Mouse (Mus musculus) hindbrain, embryonic 12.5 days (tissue): ENCODE results near the gene Olfr694. TPM values are rescaled to one million over a fixed set of nuclear protein-coding genes. Genes with fewer than 3 reads are reported as not detected.
"Not testable (repeated sequence)": the region's sequence is repeated elsewhere in the genome, so short reads cannot be mapped to it uniquely, and the experiment has no call there.

Source experiments
- ATAC-seq: fragments of 200-750 bp; cut with Nextera tagmentation; 2 replicates; pipeline ENCODE4 v1.8.0; 2017; ENCODE audit warnings: moderate TSS enrichment; ENCODE audit not compliant: low FRiP score
- H3K27ac ChIP-seq: fragments of 300-500 bp; sonication (generic); 2 replicates; pipeline ENCODE4 v1.5.1; 2016; ENCODE audit warnings: mild to moderate bottlenecking
- H3K27me3 ChIP-seq: fragments of 300-500 bp; sonication (generic); 2 replicates; pipeline ENCODE4 v1.6.1; 2016; ENCODE audit warnings: mild to moderate bottlenecking
- H3K36me3 ChIP-seq: fragments of 300-500 bp; sonication (generic); 2 replicates; pipeline ENCODE4 v1.6.1; 2016; ENCODE audit warnings: mild to moderate bottlenecking
- H3K4me1 ChIP-seq: fragments of 300-500 bp; sonication (generic); 2 replicates; pipeline ENCODE4 v1.6.1; 2016
- H3K4me2 ChIP-seq: fragments of 300-500 bp; sonication (generic); replicated peaks from 2 replicates; pipeline ENCODE4 v1.6.1; 2016; ENCODE audit warnings: mild to moderate bottlenecking
- H3K4me3 ChIP-seq: fragments of 300-500 bp; sonication (generic); 2 replicates; pipeline ENCODE4 v1.5.1; 2016; ENCODE audit warnings: mild to moderate bottlenecking
- H3K9ac ChIP-seq: fragments of 300-500 bp; sonication (generic); 2 replicates; pipeline ENCODE4 v1.6.1; 2016; ENCODE audit warnings: mild to moderate bottlenecking, moderate library complexity
- H3K9me3 ChIP-seq: fragments of 300-500 bp; sonication (generic); replicated peaks from 2 replicates; pipeline ENCODE4 v1.6.1; 2016; ENCODE audit warnings: mild to moderate bottlenecking
- WGBS: fragments of 180-500 bp; shearing (Covaris S2); methylation state at CpG from one replicate; pipeline ENCODE4 v1.1.7; 2016; 5-methylcytosine and 5-hydroxymethylcytosine counted together
- polyA plus RNA-seq: library from polyadenylated mRNA; unstranded; fragments of >200 nt; fragmentation: Nextera tagmentation; extraction: Ambion mirVana; gene quantifications from 2 replicates; pipeline ENCODE4 v1.2.1, GENCODE M21; 2016

Gene Olfr694
- not detected in 2 replicates for polyA plus RNA-seq

- no peak within 1 kb of the TSS for H3K27ac ChIP-seq
- ATAC-seq: no peak
- no peaks in the 10 kb centered on the region; the same call in 1 of the 2 replicates for H3K9me3 ChIP-seq
- no peaks in the 10 kb centered on the region for H3K36me3 ChIP-seq
- H3K27me3 ChIP-seq: no peaks in the 10 kb centered on the region
- H3K4me1 ChIP-seq: no peaks in the 10 kb centered on the region
- H3K4me2 ChIP-seq: no peak within 1 kb of the TSS
- WGBS: 87% methylated on average over 1 of the region's 1 CpGs
- no peak within 1 kb of the TSS for H3K4me3 ChIP-seq
- no peak within 1 kb of the TSS for H3K9ac ChIP-seq
Measured at GRCm38 (mm10) chr7:106691714-106692113, at the start of gene Olfr694. Gene Olfr694, minus strand, starts transcription at chr7:106691814.

- no peak overlapping the region for H3K9ac ChIP-seq
- no peak overlapping the region for H3K27ac ChIP-seq
- no peak overlapping the region for H3K4me3 ChIP-seq
- no peak overlapping the region for H3K4me2 ChIP-seq
- no peaks in the 10 kb centered on the region for H3K4me1 ChIP-seq
- no peaks in the 10 kb centered on the region for H3K36me3 ChIP-seq
- no peaks in the 10 kb centered on the region for H3K27me3 ChIP-seq
- no peak for ATAC-seq
- H3K9me3 ChIP-seq: no peaks in the 10 kb centered on the region
Measured at GRCm38 (mm10) chr7:106737028-106737427, 45.4 kb upstream of the Olfr694 start.

GRCm38 (mm10) chr7:106733717-106734116 is 42.1 kb upstream of the Olfr694 start:
- no peak overlapping the region for H3K9ac ChIP-seq
- no peaks in the 10 kb centered on the region for H3K4me1 ChIP-seq
- no peak for ATAC-seq
- H3K36me3 ChIP-seq: no peaks in the 10 kb centered on the region
- 80% methylated on average over 2 of the region's 2 CpGs for WGBS
- no peak overlapping the region for H3K4me2 ChIP-seq
- no peaks in the 10 kb centered on the region for H3K27me3 ChIP-seq
- no peak overlapping the region for H3K4me3 ChIP-seq
- no peak overlapping the region for H3K27ac ChIP-seq
- H3K9me3 ChIP-seq: no peaks in the 10 kb centered on the region

GRCm38 (mm10) chr7:106725654-106726053 is 34.0 kb upstream of the Olfr694 start:
- ATAC-seq, H3K9ac ChIP-seq, H3K27me3 ChIP-seq, H3K4me3 ChIP-seq, H3K36me3 ChIP-seq, H3K4me2 ChIP-seq, H3K27ac ChIP-seq, H3K9me3 ChIP-seq, H3K4me1 ChIP-seq: not testable (repeated sequence)
- WGBS: 86% methylated on average over 2 of the region's 2 CpGs

GRCm38 (mm10) chr7:106716296-106716695 is 24.7 kb upstream of the Olfr694 start, which contains the start of gene Olfr695:
Gene Olfr695, minus strand, starts transcription at chr7:106716396.
- no peak for ATAC-seq
- no peak within 1 kb of the TSS for H3K4me2 ChIP-seq
- no peaks in the 10 kb centered on the region for H3K9me3 ChIP-seq

GRCm38 (mm10) chr7:106711463-106711862 is 19.8 kb upstream of the Olfr694 start:
- no peaks in the 10 kb centered on the region for H3K4me1 ChIP-seq
- H3K36me3 ChIP-seq: no peaks in the 10 kb centered on the region
- H3K27me3 ChIP-seq: no peaks in the 10 kb centered on the region
- 93% methylated on average over 6 of the region's 6 CpGs for WGBS
- H3K9ac ChIP-seq: no peak overlapping the region
- H3K27ac ChIP-seq: no peak overlapping the region
- no peaks in the 10 kb centered on the region for H3K9me3 ChIP-seq
- ATAC-seq: no peak
- H3K4me3 ChIP-seq: no peak overlapping the region
- H3K4me2 ChIP-seq: no peak overlapping the region

More at GRCm38 (mm10) chr7:106716296-106716695, 24.7 kb upstream of the Olfr694 start, which contains the start of gene Olfr695:
- H3K27me3 ChIP-seq: no peaks in the 10 kb centered on the region
- no peak within 1 kb of the TSS for H3K27ac ChIP-seq
- H3K4me3 ChIP-seq: no peak within 1 kb of the TSS
- no peaks in the 10 kb centered on the region for H3K4me1 ChIP-seq
- H3K36me3 ChIP-seq: no peaks in the 10 kb centered on the region
- no peak within 1 kb of the TSS for H3K9ac ChIP-seq

- not testable (repeated sequence) for H3K27ac ChIP-seq, H3K36me3 ChIP-seq, H3K4me1 ChIP-seq, H3K4me2 ChIP-seq, H3K4me3 ChIP-seq, H3K9me3 ChIP-seq, H3K9ac ChIP-seq, ATAC-seq, H3K27me3 ChIP-seq
- WGBS: 88% methylated on average over 10 of the region's 10 CpGs
Measured at GRCm38 (mm10) chr7:106707705-106708104, 16.1 kb upstream of the Olfr694 start.

GRCm38 (mm10) chr7:106696891-106697290 is 5.3 kb upstream of the Olfr694 start:
- ATAC-seq: no peak
- Histone ChIP-seq H3K9ac (no peak overlapping the region), H3K36me3 (no peaks in the 10 kb centered on the region), H3K4me2 (no peak overlapping the region), H3K9me3 (peaks cover 12% of the 10 kb centered on the region; the same call in 1 of the 2 replicates), H3K27ac (no peak overlapping the region), H3K4me3 (no peak overlapping the region), H3K27me3 (no peaks in the 10 kb centered on the region), H3K4me1 (no peaks in the 10 kb centered on the region)
- 90% methylated on average over 1 of the region's 1 CpGs for WGBS

- H3K4me1 ChIP-seq: no peaks in the 10 kb centered on the region
- 91% methylated on average over 3 of the region's 3 CpGs for WGBS
- H3K4me3 ChIP-seq: no peak overlapping the region
- no peak overlapping the region for H3K4me2 ChIP-seq
- H3K9me3 ChIP-seq: peaks cover 4% of the 10 kb centered on the region; the same call in 1 of the 2 replicates
- H3K9ac ChIP-seq: no peak overlapping the region
- no peaks in the 10 kb centered on the region for H3K27me3 ChIP-seq
- no peak overlapping the region for H3K27ac ChIP-seq
- ATAC-seq: no peak
- H3K36me3 ChIP-seq: no peaks in the 10 kb centered on the region
Measured at GRCm38 (mm10) chr7:106692976-106693375, 1.4 kb upstream of the Olfr694 start.

GRCm38 (mm10) chr7:106685382-106685781 is 6.2 kb downstream of the Olfr694 start:
- WGBS: 89% methylated on average over 2 of the region's 2 CpGs
- no peak for ATAC-seq
- no peak overlapping the region for H3K4me2 ChIP-seq
- no peak overlapping the region for H3K4me3 ChIP-seq
- H3K9ac ChIP-seq: no peak overlapping the region
- no peaks in the 10 kb centered on the region for H3K9me3 ChIP-seq
- H3K4me1 ChIP-seq: no peaks in the 10 kb centered on the region
- no peaks in the 10 kb centered on the region for H3K36me3 ChIP-seq
- H3K27ac ChIP-seq: no peak overlapping the region
- H3K27me3 ChIP-seq: no peaks in the 10 kb centered on the region

GRCm38 (mm10) chr7:106680484-106680883 is 11.1 kb downstream of the Olfr694 start, which contains the start of gene Olfr693:
Gene Olfr693, minus strand, starts transcription at chr7:106680584.
- Histone ChIP-seq H3K4me3 (no peak within 1 kb of the TSS), H3K9me3 (no peaks in the 10 kb centered on the region), H3K9ac (no peak within 1 kb of the TSS), H3K27me3 (no peaks in the 10 kb centered on the region), H3K4me1 (no peaks in the 10 kb centered on the region), H3K27ac (no peak within 1 kb of the TSS), H3K4me2 (no peak within 1 kb of the TSS), H3K36me3 (no peaks in the 10 kb centered on the region)
- no peak for ATAC-seq

GRCm38 (mm10) chr7:106652344-106652652 is 39.3 kb downstream of the Olfr694 start:
- no peaks in the 10 kb centered on the region for H3K4me1 ChIP-seq
- ATAC-seq: no peak
- no peaks in the 10 kb centered on the region for H3K27me3 ChIP-seq
- no peak overlapping the region for H3K4me2 ChIP-seq
- H3K4me3 ChIP-seq: no peak overlapping the region
- no peaks in the 10 kb centered on the region; the same call in 1 of the 2 replicates for H3K9me3 ChIP-seq
- no peak overlapping the region for H3K9ac ChIP-seq
- H3K27ac ChIP-seq: no peak overlapping the region
- no peaks in the 10 kb centered on the region for H3K36me3 ChIP-seq

GRCm38 (mm10) chr7:106651555-106652343 is 39.9 kb downstream of the Olfr694 start:
- Histone ChIP-seq H3K9ac (no peak overlapping the region), H3K27ac (no peak overlapping the region), H3K9me3 (no peaks in the 10 kb centered on the region; the same call in 1 of the 2 replicates), H3K4me1 (no peaks in the 10 kb centered on the region), H3K27me3 (no peaks in the 10 kb centered on the region), H3K36me3 (no peaks in the 10 kb centered on the region), H3K4me3 (no peak overlapping the region), H3K4me2 (no peak overlapping the region)
- ATAC-seq: no peak
